Mouse (Mus musculus): ENCODE results near the gene Heatr5a.

GRCm38 (mm10) chr12:51887301-51888290, 83.5 kb downstream of the Heatr5a start:
- no peak for TF ChIP-seq TAL1 (IDR thresholded peaks at IDR 0.05; ENCODE audit: low read length)
- TF ChIP-seq GATA1 (IDR thresholded peaks at IDR 0.05; ENCODE audit: low read length), result no peak
